Mouse (Mus musculus) cerebral cortex, adult 2 months (tissue): ENCODE results near the gene Ly6c1.

ENCODE experiments used
- WGBS: fragments of 180-500 bp; shearing (Covaris S2); methylation state at CpG from one replicate; pipeline ENCODE4 v1.1.7; 2018; 5-methylcytosine and 5-hydroxymethylcytosine counted together

Gene Ly6c1

GRCm38 (mm10) chr15:75048642-75049261, at the start of gene Ly6c1:
Gene Ly6c1, minus strand, starts transcription at chr15:75048830.
- 100% methylated on average over 1 of the region's 1 CpGs for WGBS

GRCm38 (mm10) chr15:75088041-75088440, 39.4 kb upstream of the Ly6c1 start:
- WGBS: 19% methylated on average over 2 of the region's 2 CpGs

- 90% methylated on average over 4 of the region's 4 CpGs for WGBS
Observed at GRCm38 (mm10) chr15:75069965-75070364, 21.3 kb upstream of the Ly6c1 start.

- 40% methylated on average over 6 of the region's 6 CpGs for WGBS
Observed at GRCm38 (mm10) chr15:75062030-75062574, 13.5 kb upstream of the Ly6c1 start.

GRCm38 (mm10) chr15:75055985-75056384, 7.4 kb upstream of the Ly6c1 start:
- WGBS: 87% methylated on average over 2 of the region's 2 CpGs

- WGBS: 18% methylated on average over 3 of the region's 3 CpGs
Observed at GRCm38 (mm10) chr15:75055425-75055824, 6.8 kb upstream of the Ly6c1 start.

GRCm38 (mm10) chr15:75052414-75052813, 3.8 kb upstream of the Ly6c1 start:
- 92% methylated on average over 2 of the region's 2 CpGs for WGBS

GRCm38 (mm10) chr15:75051141-75051540, 2.5 kb upstream of the Ly6c1 start:
- WGBS: 47% methylated on average over 3 of the region's 3 CpGs

GRCm38 (mm10) chr15:75050593-75050992, 2.0 kb upstream of the Ly6c1 start:
- WGBS: 88% methylated on average over 1 of the region's 1 CpGs

GRCm38 (mm10) chr15:75049811-75050210, 1.2 kb upstream of the Ly6c1 start:
- WGBS: 55% methylated on average over 2 of the region's 2 CpGs

GRCm38 (mm10) chr15:75047970-75048320, 685 bp downstream of the Ly6c1 start:
- 92% methylated on average over 1 of the region's 1 CpGs for WGBS

GRCm38 (mm10) chr15:75047313-75047969, 1.2 kb downstream of the Ly6c1 start:
- 71% methylated on average over 5 of the region's 7 CpGs for WGBS

- WGBS: 80% methylated on average over 3 of the region's 3 CpGs
Observed at GRCm38 (mm10) chr15:75045501-75045900, 3.1 kb downstream of the Ly6c1 start.

GRCm38 (mm10) chr15:75021020-75021759, 27.4 kb downstream of the Ly6c1 start:
- 89% methylated on average over 8 of the region's 10 CpGs for WGBS

GRCm38 (mm10) chr15:75019446-75019845, 29.2 kb downstream of the Ly6c1 start:
- WGBS: 39% methylated on average over 2 of the region's 2 CpGs
